Mouse (Mus musculus) liver, postnatal 0 days (tissue): Measurements from ENCODE around the gene Bcar3.

Experiments used
- CTCF ChIP-seq: sonication (generic); IDR thresholded peaks from 2 replicates; pipeline ENCODE4 v1.5.1; 2016; ENCODE audit warnings: antibody characterized with exemption, low read depth
- EP300 ChIP-seq: IDR thresholded peaks from 2 replicates; pipeline ENCODE4 v1.6.1; 2016; ENCODE audit warnings: antibody characterized with exemption, low read depth, mild to moderate bottlenecking

GRCm38 (mm10) chr3:122446678-122447077 is 152.7 kb downstream of the Bcar3 start:
- TF ChIP-seq CTCF (no peak), EP300 (no peak)
